In the genomic region with DNA sequence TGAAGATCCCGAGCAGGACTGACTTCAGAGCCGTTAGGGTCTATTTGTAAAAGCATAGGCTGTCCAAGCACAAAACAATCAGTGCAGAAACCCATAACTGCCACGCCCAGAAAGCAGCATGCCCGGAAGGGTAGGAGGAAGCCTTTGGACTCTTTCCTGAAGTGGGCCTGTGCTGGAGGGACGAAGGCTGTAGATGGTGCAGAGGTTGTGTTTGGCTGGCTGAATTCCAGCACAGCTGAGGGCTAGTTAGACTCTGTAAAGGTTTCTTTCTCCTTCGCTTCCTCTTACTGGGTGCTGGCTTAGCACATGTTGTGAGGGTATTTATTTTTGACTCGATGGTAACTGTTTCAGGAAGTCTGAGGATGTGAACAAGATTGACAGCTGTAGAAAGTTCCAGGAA, we compare ENCODE assay signal across 8 mouse cellular contexts.
A peak's percentile ranks its signal among the peaks of the same experiment; 100 is the strongest.
DNase-seq lines count a peak whose midpoint lies in the region; ATAC-seq and TF ChIP-seq lines count a peak whose summit lies in the region.

No protein-coding gene starts in this region.

- no peak overlapping the region for H3K4me3 ChIP-seq in forebrain, embryonic 14.5 days (ENCODE audit: low read depth, low read length)
- no peak overlapping the region for H3K4me3 ChIP-seq in forebrain, postnatal 0 days (ENCODE audit: low read depth, low read length)
- H3K4me3 ChIP-seq in midbrain, postnatal 0 days (ENCODE audit: low read depth, low read length) = no peak overlapping the region
- H3K4me3 ChIP-seq in midbrain, embryonic 15.5 days = no peak overlapping the region
- no peak overlapping the region for H3K4me3 ChIP-seq in kidney, embryonic 15.5 days (replicated peaks)
- H3K4me3 ChIP-seq in stomach, embryonic 15.5 days (replicated peaks) = no peak overlapping the region

- H3K4me2 ChIP-seq in forebrain, embryonic 14.5 days (ENCODE audit: low read length) = no peak overlapping the region
- H3K4me2 ChIP-seq in forebrain, postnatal 0 days (ENCODE audit: low read depth) = no peak overlapping the region
- H3K4me2 ChIP-seq in midbrain, postnatal 0 days (ENCODE audit: low read depth, low read length, poor library complexity, severe bottlenecking) = no peak overlapping the region
- no peak overlapping the region for H3K4me2 ChIP-seq in midbrain, embryonic 15.5 days
- H3K4me2 ChIP-seq in kidney, embryonic 15.5 days = no peak overlapping the region
- no peak overlapping the region for H3K4me2 ChIP-seq in stomach, embryonic 15.5 days

- no peaks in the 10 kb centered on the region for H3K9me3 ChIP-seq in forebrain, embryonic 14.5 days (replicated peaks; ENCODE audit: control insufficient read depth, low read length)
- H3K9me3 ChIP-seq in forebrain, postnatal 0 days (ENCODE audit: low read length) = no peaks in the 10 kb centered on the region
- H3K9me3 ChIP-seq in midbrain, postnatal 0 days (ENCODE audit: low read length) = no peaks in the 10 kb centered on the region
- H3K9me3 ChIP-seq in midbrain, embryonic 15.5 days = no peaks in the 10 kb centered on the region
- H3K9me3 ChIP-seq in kidney, embryonic 15.5 days (replicated peaks) = peaks cover 6% of the 10 kb centered on the region; the same call in 1 of the 2 replicates
- no peaks in the 10 kb centered on the region for H3K9me3 ChIP-seq in stomach, embryonic 15.5 days

- no peaks in the 10 kb centered on the region for H3K4me1 ChIP-seq in forebrain, embryonic 14.5 days (ENCODE audit: control insufficient read depth, insufficient read depth, low read length)
- H3K4me1 ChIP-seq in forebrain, postnatal 0 days (ENCODE audit: insufficient read depth) = no peaks in the 10 kb centered on the region
- H3K4me1 ChIP-seq in midbrain, postnatal 0 days (ENCODE audit: insufficient read depth, low read length) = no peaks in the 10 kb centered on the region
- no peaks in the 10 kb centered on the region for H3K4me1 ChIP-seq in midbrain, embryonic 15.5 days
- peaks cover 14% of the 10 kb centered on the region for H3K4me1 ChIP-seq in kidney, embryonic 15.5 days
- H3K4me1 ChIP-seq in stomach, embryonic 15.5 days = no peaks in the 10 kb centered on the region

- H3K27ac ChIP-seq in forebrain, embryonic 14.5 days (ENCODE audit: low read depth, low read length) = no peak overlapping the region
- H3K27ac ChIP-seq in forebrain, postnatal 0 days (ENCODE audit: low read depth, low read length) = no peak overlapping the region
- no peak overlapping the region for H3K27ac ChIP-seq in midbrain, postnatal 0 days (ENCODE audit: low read depth, low read length)
- H3K27ac ChIP-seq in midbrain, embryonic 15.5 days = no peak overlapping the region
- 0 out of 2 replicates have a peak overlapping the region, but pooled peaks have one; percentile 29 for H3K27ac ChIP-seq in kidney, embryonic 15.5 days
- peak overlapping the region; percentile 4; the same call in 1 of the 2 replicates for H3K27ac ChIP-seq in stomach, embryonic 15.5 days

- H3K27me3 ChIP-seq in forebrain, embryonic 14.5 days (replicated peaks; ENCODE audit: control insufficient read depth, insufficient read depth, low read length) = no peaks in the 10 kb centered on the region
- H3K27me3 ChIP-seq in forebrain, postnatal 0 days (ENCODE audit: insufficient read depth, low read length) = no peaks in the 10 kb centered on the region
- no peaks in the 10 kb centered on the region for H3K27me3 ChIP-seq in midbrain, postnatal 0 days (ENCODE audit: insufficient read depth, low read length)
- no peaks in the 10 kb centered on the region for H3K27me3 ChIP-seq in midbrain, embryonic 15.5 days (replicated peaks)
- no peaks in the 10 kb centered on the region for H3K27me3 ChIP-seq in kidney, embryonic 15.5 days
- no peaks in the 10 kb centered on the region for H3K27me3 ChIP-seq in stomach, embryonic 15.5 days (replicated peaks)

- WGBS in forebrain, embryonic 14.5 days = 74% methylated on average over 7 of the region's 7 CpGs
- WGBS in forebrain, postnatal 0 days = 68% methylated on average over 7 of the region's 7 CpGs
- 75% methylated on average over 7 of the region's 7 CpGs for WGBS in midbrain, postnatal 0 days
- 77% methylated on average over 7 of the region's 7 CpGs for WGBS in midbrain, embryonic 15.5 days
- 32% methylated on average over 7 of the region's 7 CpGs for WGBS in kidney, embryonic 15.5 days
- 47% methylated on average over 7 of the region's 7 CpGs for WGBS in stomach, embryonic 15.5 days

- no peak overlapping the region for H3K9ac ChIP-seq in forebrain, embryonic 14.5 days (ENCODE audit: low read length)
- H3K9ac ChIP-seq in forebrain, postnatal 0 days = no peak overlapping the region
- H3K9ac ChIP-seq in midbrain, postnatal 0 days (replicated peaks; ENCODE audit: low read length, poor library complexity, severe bottlenecking) = no peak overlapping the region
- H3K9ac ChIP-seq in midbrain, embryonic 15.5 days = no peak overlapping the region
- H3K9ac ChIP-seq in kidney, embryonic 15.5 days = no peak overlapping the region
- H3K9ac ChIP-seq in stomach, embryonic 15.5 days = no peak overlapping the region

- no peak for TF ChIP-seq CTCF in forebrain, postnatal 0 days (IDR thresholded peaks at IDR 0.05; ENCODE audit: low read depth)
- no peak for TF ChIP-seq CTCF in midbrain, postnatal 0 days (IDR thresholded peaks at IDR 0.05)

- no peaks in the 10 kb centered on the region for H3K36me3 ChIP-seq in forebrain, embryonic 14.5 days (ENCODE audit: control insufficient read depth, insufficient read depth, low read length)
- no peaks in the 10 kb centered on the region for H3K36me3 ChIP-seq in forebrain, postnatal 0 days (ENCODE audit: insufficient read depth)
- no peaks in the 10 kb centered on the region for H3K36me3 ChIP-seq in midbrain, postnatal 0 days (ENCODE audit: insufficient read depth, low read length)
- H3K36me3 ChIP-seq in midbrain, embryonic 15.5 days (replicated peaks) = no peaks in the 10 kb centered on the region
- no peaks in the 10 kb centered on the region for H3K36me3 ChIP-seq in kidney, embryonic 15.5 days
- H3K36me3 ChIP-seq in stomach, embryonic 15.5 days = no peaks in the 10 kb centered on the region

- no peak; the same call in 1 of the 2 replicates for ATAC-seq in forebrain, embryonic 14.5 days
- no peak; the same call in 1 of the 2 replicates for ATAC-seq in forebrain, postnatal 0 days
- no peak for ATAC-seq in midbrain, postnatal 0 days (ENCODE audit: low FRiP score)
- ATAC-seq in midbrain, embryonic 15.5 days (replicated peaks) = no peak
- peak; percentile 60; the same call in 1 of the 2 replicates for ATAC-seq in kidney, embryonic 15.5 days (replicated peaks; ENCODE audit: low FRiP score)
- no peak for ATAC-seq in stomach, embryonic 15.5 days (ENCODE audit: insufficient read depth, low FRiP score, low read depth)

- DNase-seq in forebrain, embryonic 14.5 days (ENCODE audit: low spot score) = peak; percentile 20
- no peak for DNase-seq in forebrain, postnatal 0 days
- peak; percentile 21 for DNase-seq in midbrain, postnatal 0 days (ENCODE audit: low spot score)
- no peak for DNase-seq in retina, postnatal 1 day
- no peak for DNase-seq in adrenal gland, adult (ENCODE audit: inconsistent age in 2 of 2, low spot score in 1 of 2)

Comparison
In these comparisons a context has a peak if more than half of its experiments do, and no peak if none do; other contexts are left out.
1. DNase-seq: peak in forebrain, embryonic 14.5 days (single experiment) and midbrain, postnatal 0 days (single experiment); none in forebrain, postnatal 0 days (single experiment), retina, postnatal 1 day (single experiment) and adrenal gland, adult (0 of 2).
2. H3K27ac ChIP-seq: peak in kidney, embryonic 15.5 days (single experiment) and stomach, embryonic 15.5 days (single experiment); none in forebrain, embryonic 14.5 days (single experiment), forebrain, postnatal 0 days (single experiment), midbrain, postnatal 0 days (single experiment) and midbrain, embryonic 15.5 days (single experiment).